Mouse (Mus musculus) hindbrain, embryonic 10.5 days (tissue): ENCODE results near the gene Gm11146. TPM values are rescaled to one million over a fixed set of nuclear protein-coding genes. Genes with fewer than 3 reads are reported as not detected.

ENCODE experiments used
- microRNA counts: library from miRNA; unstranded; fragments of <30 nt; microRNA quantifications from one replicate; lab custom pipeline; 2017
- polyA plus RNA-seq: library from polyadenylated mRNA; unstranded; fragments of >200 nt; fragmentation: Nextera tagmentation; extraction: Ambion mirVana; gene quantifications from 2 replicates; pipeline ENCODE4 v1.2.1, GENCODE M21; 2016

Gm11146 gene
- polyA plus RNA-seq, 1 experiment from 2014 or later: not detected

MicroRNAs encoded within 50 kb of the gene (microRNA counts, 519-probe panel; counts per million panel counts)
- microRNA mmu-miR-125b-5p (lab: Ali Mortazavi, UCI) (6,998 counts per million, percentile 100 among the panel's probes with 10 or more counts), microRNA mmu-miR-99a (lab: Ali Mortazavi, UCI) (5,962 counts per million, percentile 97 among the panel's probes with 10 or more counts)
